8 mouse cellular contexts compared by ENCODE assay signal in genomic region chr16:14163731-14164130, GRCm38 (mm10). TPM values are rescaled to one million over a fixed set of nuclear protein-coding genes. Genes with fewer than 3 reads are reported as not detected.
DNase-seq lines count a peak whose midpoint lies in the region; ATAC-seq and TF ChIP-seq lines count a peak whose summit lies in the region.

No protein-coding gene starts in this region.

- H3K9ac ChIP-seq in forebrain, embryonic 15.5 days (replicated peaks): peak overlapping the region; percentile 66
- peak overlapping the region; percentile 98 for H3K9ac ChIP-seq in liver, embryonic 14.5 days (replicated peaks)

- peak overlapping the region; percentile 96 for H3K27ac ChIP-seq in gastrocnemius, adult 2 months
- no peak overlapping the region for H3K27ac ChIP-seq in forebrain, embryonic 15.5 days (replicated peaks)
- peak overlapping the region; percentile 84 for H3K27ac ChIP-seq in liver, embryonic 14.5 days

- no peak for ATAC-seq in forebrain, embryonic 15.5 days (replicated peaks)
- no peak for ATAC-seq in liver, embryonic 14.5 days (ENCODE audit: insufficient read depth)
- no peak for ATAC-seq in CD4-positive, CD25-positive, alpha-beta regulatory T cell, adult 4 months

- no peak for TF ChIP-seq CTCF in gastrocnemius, adult 2 months (IDR thresholded peaks at IDR 0.05)
- no peak for TF ChIP-seq CTCF in E14TG2a.4 (conservative IDR thresholded peaks at IDR 0.05; ENCODE audit: low read length)
- no peak for TF ChIP-seq CTCF in liver, embryonic 14.5 days (IDR thresholded peaks at IDR 0.05; ENCODE audit: low read depth)

- intact Hi-C loops in gastrocnemius, adult 2 months (cut with DNase I): loop anchor here (2.0 kb wide), 1 partner anchor 265 kb away; no protein-coding TSS in a partner anchor

- H3K27me3 ChIP-seq in E14TG2a.4 (ENCODE audit: insufficient read depth, low read length): no peaks in the 10 kb centered on the region
- H3K27me3 ChIP-seq in forebrain, embryonic 15.5 days: no peaks in the 10 kb centered on the region
- no peaks in the 10 kb centered on the region for H3K27me3 ChIP-seq in liver, embryonic 14.5 days (ENCODE audit: control insufficient read depth, insufficient read depth, low read length)

- H3K4me3 ChIP-seq in gastrocnemius, adult 2 months: peak overlapping the region; percentile 88
- peak overlapping the region; percentile 89 for H3K4me3 ChIP-seq in E14TG2a.4 (replicated peaks; ENCODE audit: low read length)
- peak overlapping the region; percentile 62 for H3K4me3 ChIP-seq in forebrain, embryonic 15.5 days
- peak overlapping the region; percentile 93 to 96 for H3K4me3 ChIP-seq in liver, embryonic 14.5 days (ENCODE audit: insufficient read depth in 1 of 2, low read depth in 2 of 2, low read length in 2 of 2)

- no peak for TF ChIP-seq EP300 in liver, embryonic 14.5 days (IDR thresholded peaks at IDR 0.05; ENCODE audit: low read depth)

- H3K36me3 ChIP-seq in E14TG2a.4 (ENCODE audit: insufficient read depth, low read length): peaks cover 31% of the 10 kb centered on the region
- no peaks in the 10 kb centered on the region for H3K36me3 ChIP-seq in forebrain, embryonic 15.5 days
- H3K36me3 ChIP-seq in liver, embryonic 14.5 days (replicated peaks; ENCODE audit: control insufficient read depth, insufficient read depth, low read depth): peaks cover 6% of the 10 kb centered on the region

- WGBS in forebrain, embryonic 15.5 days: 1% methylated on average over 10 of the region's 10 CpGs
- WGBS in liver, embryonic 14.5 days (ENCODE audit: insufficient replicate concordance): 3% methylated on average over 10 of the region's 10 CpGs

- H3K4me1 ChIP-seq in E14TG2a.4 (replicated peaks; ENCODE audit: low read depth, low read length): peaks cover 66% of the 10 kb centered on the region
- peaks cover 26% of the 10 kb centered on the region for H3K4me1 ChIP-seq in forebrain, embryonic 15.5 days
- peaks cover 27 to 36% of the 10 kb centered on the region in 2 experiments for H3K4me1 ChIP-seq in liver, embryonic 14.5 days (replicated peaks; ENCODE audit: control insufficient read depth in 2 of 2, insufficient read depth in 2 of 2, low read length in 1 of 2)

- H3K9me3 ChIP-seq in E14TG2a.4 (ENCODE audit: low read length): no peaks in the 10 kb centered on the region
- H3K9me3 ChIP-seq in forebrain, embryonic 15.5 days: no peaks in the 10 kb centered on the region
- no peaks in the 10 kb centered on the region for H3K9me3 ChIP-seq in liver, embryonic 14.5 days (ENCODE audit: control insufficient read depth, low read length)

- H3K4me2 ChIP-seq in forebrain, embryonic 15.5 days (replicated peaks): peak overlapping the region; percentile 84
- H3K4me2 ChIP-seq in liver, embryonic 14.5 days (ENCODE audit: low read depth): peak overlapping the region; percentile 96

- DNase-seq in gastrocnemius, adult 2 months: no peak
- DNase-seq in gastrocnemius, postnatal 10 days: no peak
- no peak for DNase-seq in liver, embryonic 14.5 days (ENCODE audit: low read depth in 3 of 3, low spot score in 3 of 3)
- no peak for DNase-seq in layer of hippocampus, postnatal 25 days (ENCODE audit: extremely low spot score in 1 of 2, low spot score in 1 of 2)
- DNase-seq in layer of hippocampus, adult 18-20 months (ENCODE audit: low spot score in 2 of 2): no peak

RNA-seq across cellular contexts. Expression of gene Marf1, which starts 0.6 kb away (rescaled TPM):
- 10 to 100 TPM; 20.9 to 25.6 TPM for total RNA-seq in gastrocnemius, adult 2 months (2021)
- 10 to 100 TPM; 17.5 to 24.2 TPM for total RNA-seq in gastrocnemius, postnatal 10 days (2021)
- 17.0 and 18.9 TPM in 2 replicates for polyA plus RNA-seq in forebrain, embryonic 15.5 days (2015; fragmentation: Nextera tagmentation; extraction: Ambion mirVana)
- 4.2 and 4.7 TPM in 2 replicates for polyA plus RNA-seq in liver, embryonic 14.5 days (2012; rRNA removed)
- polyA plus RNA-seq in liver, embryonic 14.5 days (2014; fragmentation: Nextera tagmentation; extraction: Ambion mirVana): 5.9 and 6.3 TPM in 2 replicates
- polyA plus RNA-seq in CD4-positive, CD25-positive, alpha-beta regulatory T cell, adult 4 months (2017; shearing (Covaris generic)): 10 to 100 TPM; 24.5 to 30.0 TPM
- 100 to 1,000 TPM; 112 to 117 TPM for total RNA-seq in layer of hippocampus, postnatal 25 days (2021)
- 100 to 1,000 TPM; 131 to 142 TPM for total RNA-seq in layer of hippocampus, adult 18-20 months (2021)

RNA-seq across cellular contexts. Expression of gene Nde1, which starts 0.7 kb away (rescaled TPM):
- 10 to 100 TPM; 29.9 to 32.2 TPM for total RNA-seq in gastrocnemius, adult 2 months (2021)
- 10 to 100 TPM; 26.3 to 31.1 TPM for total RNA-seq in gastrocnemius, postnatal 10 days (2021)
- 60.7 and 69.1 TPM in 2 replicates for polyA plus RNA-seq in forebrain, embryonic 15.5 days (2015; fragmentation: Nextera tagmentation; extraction: Ambion mirVana)
- polyA plus RNA-seq in liver, embryonic 14.5 days (2012; rRNA removed): 30.7 and 43.3 TPM in 2 replicates
- 41.8 and 44.9 TPM in 2 replicates for polyA plus RNA-seq in liver, embryonic 14.5 days (2014; fragmentation: Nextera tagmentation; extraction: Ambion mirVana)
- 100 to 1,000 TPM in 1 of 2 experiments, 10 to 100 TPM in 1; 83.0 to 129 TPM for polyA plus RNA-seq in CD4-positive, CD25-positive, alpha-beta regulatory T cell, adult 4 months (2017; shearing (Covaris generic))
- 10 to 100 TPM; 28.4 to 30.9 TPM for total RNA-seq in layer of hippocampus, postnatal 25 days (2021)
- 10 to 100 TPM; 29.0 TPM for total RNA-seq in layer of hippocampus, adult 18-20 months (2021)

Comparison
In these comparisons a context has a peak if more than half of its experiments do, and no peak if none do; other contexts are left out.
1. RNA of gene Marf1, which starts 0.6 kb away (total RNA-seq): 131 to 142 TPM in layer of hippocampus, adult 18-20 months and 112 to 117 TPM in layer of hippocampus, postnatal 25 days; 20.9 to 25.6 TPM in gastrocnemius, adult 2 months and 17.5 to 24.2 TPM in gastrocnemius, postnatal 10 days; every median in the first group is over 4 times any median in the second.
2. Peak in every context shown above with its lines, with median percentiles within 50 percentile points of each other: H3K4me3 ChIP-seq.